Mouse (Mus musculus): ENCODE results near the gene Poldip2. TPM values are rescaled to one million over a fixed set of nuclear protein-coding genes. Genes with fewer than 3 reads are reported as not detected.

Poldip2 gene
- polyA plus RNA-seq, 1 experiment from 2014 or later: 176 TPM

DNA sequence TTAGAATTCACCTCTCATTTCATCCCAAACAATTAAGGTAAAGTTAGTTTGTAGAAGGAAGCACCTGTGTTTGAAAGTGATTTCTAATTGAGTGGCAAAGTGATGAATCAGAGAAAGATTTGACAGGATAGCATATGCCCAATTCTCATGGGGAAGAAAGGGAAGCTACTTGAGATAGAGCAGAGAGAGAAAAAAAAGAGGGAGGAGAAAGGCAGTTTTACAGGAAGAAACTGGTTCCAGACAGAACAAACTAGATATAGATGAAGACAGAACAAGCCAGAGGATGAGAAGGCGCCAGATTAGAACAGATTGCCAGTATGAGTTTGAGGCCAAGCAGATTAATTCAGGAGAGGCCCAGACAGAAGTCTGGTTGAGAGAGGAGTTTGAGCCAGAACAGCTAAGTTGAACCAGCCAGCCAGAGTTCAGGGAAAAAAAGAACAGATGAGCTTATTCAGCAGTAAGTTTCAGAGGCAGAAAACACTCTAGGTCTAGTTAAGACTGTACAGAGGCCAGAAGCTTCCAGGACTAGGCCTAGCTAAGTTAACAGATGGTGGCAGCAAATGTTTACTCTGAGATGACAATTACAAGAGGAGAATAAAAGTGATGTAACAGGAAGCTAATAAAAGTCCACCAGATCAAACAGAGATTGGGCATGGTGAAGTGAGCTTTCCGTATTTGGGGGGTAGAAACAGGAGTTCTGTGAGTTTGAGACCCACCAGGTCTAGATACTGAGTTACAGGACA, 35.9 kb downstream of the Poldip2 start:
- Histone ChIP-seq H3K9me3 (replicated peaks; ENCODE audit: control insufficient read depth, low read length, poor library complexity, severe bottlenecking) (no peaks in the 10 kb centered on the region), H3K9ac (ENCODE audit: low read depth, low read length) (no peak overlapping the region), H3K36me3 (ENCODE audit: control insufficient read depth, insufficient read depth, low read length) (peaks cover 2% of the 10 kb centered on the region; the same call in 1 of the 2 replicates), H3K4me2 (ENCODE audit: low read length) (no peak overlapping the region), H3K4me1 (ENCODE audit: control insufficient read depth, insufficient read depth, low read length) (peaks cover 16% of the 10 kb centered on the region), H3K4me3 (ENCODE audit: low read depth, low read length) (no peak overlapping the region), H3K27ac (ENCODE audit: low read length) (no peak overlapping the region), H3K27me3 (ENCODE audit: control insufficient read depth, insufficient read depth, low read depth, low read length) (no peaks in the 10 kb centered on the region)
- 92% methylated on average over 2 of the region's 2 CpGs for WGBS
- ATAC-seq: no peak

DNA sequence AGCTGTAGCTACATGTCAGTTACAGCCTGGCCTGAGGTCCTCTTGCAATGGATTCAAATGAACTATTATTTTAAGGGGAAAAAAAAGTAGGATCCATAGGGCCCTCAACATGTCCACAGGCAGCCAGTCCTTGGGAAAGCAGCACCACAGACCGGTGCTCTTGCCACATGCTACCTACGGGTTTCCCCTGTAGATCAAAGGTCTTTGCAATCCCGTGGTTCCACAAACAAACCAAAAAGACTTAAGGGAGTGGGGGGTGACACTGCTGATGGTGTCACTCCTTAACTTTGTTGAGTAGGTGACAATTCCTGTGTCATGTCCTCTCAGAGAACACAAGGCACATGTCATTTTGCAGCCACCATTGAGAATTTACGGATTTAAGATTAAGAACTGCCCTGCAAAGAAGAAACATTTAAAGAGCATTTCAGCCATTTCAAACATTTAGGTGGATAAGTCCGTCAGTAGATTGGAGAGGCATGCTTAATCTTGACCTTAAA, 37.5 kb downstream of the Poldip2 start:
- peaks cover 16% of the 10 kb centered on the region for H3K4me1 ChIP-seq (ENCODE audit: control insufficient read depth, insufficient read depth, low read length)
- H3K27me3 ChIP-seq (ENCODE audit: control insufficient read depth, insufficient read depth, low read depth, low read length): no peaks in the 10 kb centered on the region
- peak overlapping the region; percentile 62; the same call in 1 of the 2 replicates for H3K9ac ChIP-seq (ENCODE audit: low read depth, low read length)
- peak overlapping the region; percentile 53 for H3K4me3 ChIP-seq (ENCODE audit: low read depth, low read length)
- H3K9me3 ChIP-seq (replicated peaks; ENCODE audit: control insufficient read depth, low read length, poor library complexity, severe bottlenecking): no peaks in the 10 kb centered on the region
- 10% methylated on average over 5 of the region's 5 CpGs for WGBS
- H3K36me3 ChIP-seq (ENCODE audit: control insufficient read depth, insufficient read depth, low read length): no peaks in the 10 kb centered on the region
- H3K27ac ChIP-seq (ENCODE audit: low read length): no peak overlapping the region
- ATAC-seq: no peak
- H3K4me2 ChIP-seq (ENCODE audit: low read length): peak overlapping the region; percentile 80

DNA sequence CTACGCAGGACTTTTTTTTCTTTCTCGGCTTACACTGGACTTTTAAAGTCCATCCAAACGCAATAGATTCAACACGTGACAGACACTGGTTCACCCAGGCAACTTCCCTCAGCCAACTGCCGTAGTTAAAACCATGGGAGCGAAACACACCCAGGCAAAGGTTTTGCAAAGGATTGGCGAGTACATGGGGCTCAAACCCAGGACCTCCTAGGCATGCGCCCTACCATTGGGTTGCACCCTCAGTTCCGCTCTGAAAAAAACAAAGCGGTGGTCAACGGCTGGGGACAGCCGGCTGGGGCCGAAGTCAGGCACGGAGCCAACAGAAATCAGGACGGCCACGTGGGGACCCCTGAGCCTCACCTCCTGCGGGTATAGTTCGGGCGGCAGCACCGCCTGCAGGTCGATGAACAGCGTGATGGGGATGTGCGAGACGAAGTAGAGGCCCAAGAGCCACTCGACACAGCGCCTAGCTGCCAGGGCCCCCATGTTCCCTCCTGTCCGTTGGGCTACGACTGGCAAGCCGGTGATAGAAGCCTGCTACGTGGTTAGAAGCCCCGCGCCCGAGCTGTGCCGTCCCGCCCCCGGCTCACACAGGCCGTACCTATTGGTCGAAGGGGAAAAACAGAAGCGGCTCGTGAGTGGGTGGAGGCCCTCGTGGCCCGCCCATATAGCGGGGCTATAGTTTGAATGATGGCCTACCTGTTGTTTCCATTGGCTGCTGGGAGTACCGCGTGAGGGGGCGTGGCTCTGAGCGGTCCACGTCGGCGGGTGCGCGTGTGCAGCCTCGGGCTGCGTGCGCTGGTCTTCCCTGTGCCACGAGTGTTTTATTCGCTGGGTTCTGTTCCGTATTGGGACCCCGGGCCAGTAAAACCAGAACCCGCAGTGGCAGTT, 38.4 kb downstream of the Poldip2 start, which contains the start of gene Tmem97:
Gene Tmem97, minus strand, starts transcription at position 610 of the 891 bp plus-strand sequence.
- Histone ChIP-seq H3K9ac (ENCODE audit: low read depth, low read length) (peak within 1 kb of the TSS; percentile 76), H3K4me3 (ENCODE audit: low read depth, low read length) (peak within 1 kb of the TSS; percentile 53), H3K4me2 (ENCODE audit: low read length) (peak within 1 kb of the TSS; percentile 84), H3K27me3 (ENCODE audit: control insufficient read depth, insufficient read depth, low read depth, low read length) (no peaks in the 10 kb centered on the region), H3K27ac (ENCODE audit: low read length) (peak within 1 kb of the TSS; percentile 92), H3K36me3 (ENCODE audit: control insufficient read depth, insufficient read depth, low read length) (no peaks in the 10 kb centered on the region), H3K4me1 (ENCODE audit: control insufficient read depth, insufficient read depth, low read length) (peaks cover 16% of the 10 kb centered on the region), H3K9me3 (replicated peaks; ENCODE audit: control insufficient read depth, low read length, poor library complexity, severe bottlenecking) (no peaks in the 10 kb centered on the region)
- ATAC-seq: peak; percentile 100
- WGBS: under 1% methylated on average over 59 of the region's 60 CpGs

DNA sequence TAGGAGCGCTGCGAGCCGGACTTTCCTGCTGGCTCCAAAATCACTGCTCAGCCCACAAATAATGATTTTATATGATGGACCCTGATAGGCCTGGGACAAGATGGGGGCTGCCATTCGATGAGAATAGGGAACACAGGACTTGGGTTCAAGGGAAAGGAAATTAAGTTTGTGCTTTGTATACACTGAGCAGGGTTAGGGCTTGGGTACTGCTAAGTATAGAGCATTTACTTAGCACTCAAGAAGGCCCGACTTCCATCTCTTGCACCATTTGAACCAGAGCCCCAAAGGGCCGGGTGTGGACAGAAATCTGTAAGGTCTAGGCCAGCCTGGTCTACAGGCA, 39.0 kb downstream of the Poldip2 start:
- peak overlapping the region; percentile 92 for H3K27ac ChIP-seq (ENCODE audit: low read length)
- no peaks in the 10 kb centered on the region for H3K27me3 ChIP-seq (ENCODE audit: control insufficient read depth, insufficient read depth, low read depth, low read length)
- peak overlapping the region; percentile 84 for H3K4me2 ChIP-seq (ENCODE audit: low read length)
- H3K4me1 ChIP-seq (ENCODE audit: control insufficient read depth, insufficient read depth, low read length): peaks cover 16% of the 10 kb centered on the region
- no peaks in the 10 kb centered on the region for H3K36me3 ChIP-seq (ENCODE audit: control insufficient read depth, insufficient read depth, low read length)
- peak overlapping the region; percentile 53 for H3K4me3 ChIP-seq (ENCODE audit: low read depth, low read length)
- H3K9ac ChIP-seq (ENCODE audit: low read depth, low read length): peak overlapping the region; percentile 76
- H3K9me3 ChIP-seq (replicated peaks; ENCODE audit: control insufficient read depth, low read length, poor library complexity, severe bottlenecking): no peaks in the 10 kb centered on the region
- WGBS: 33% methylated on average over 6 of the region's 6 CpGs
- ATAC-seq: peak; percentile 49

DNA sequence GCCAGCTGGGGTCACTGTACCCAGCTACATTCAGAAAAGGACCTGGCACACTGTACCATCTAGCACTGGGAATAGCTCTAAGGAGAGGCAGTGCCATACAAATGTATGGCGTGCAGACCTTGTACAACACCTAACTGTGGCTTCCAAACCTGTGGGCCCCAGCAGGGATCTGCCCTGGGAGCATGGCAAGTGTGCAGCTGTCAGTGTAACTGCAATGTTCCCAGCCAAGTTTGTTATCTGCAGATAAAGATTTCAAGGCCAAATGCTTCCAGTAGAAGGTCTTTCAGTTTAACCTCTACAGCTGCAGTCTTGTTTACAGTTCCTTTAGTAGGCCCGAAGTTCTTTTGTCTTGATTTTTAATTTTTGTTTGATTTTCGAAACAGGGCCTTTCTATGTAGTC, 43.6 kb downstream of the Poldip2 start:
- no peak for ATAC-seq
- Histone ChIP-seq H3K4me3 (ENCODE audit: low read depth, low read length) (no peak overlapping the region), H3K36me3 (ENCODE audit: control insufficient read depth, insufficient read depth, low read length) (no peaks in the 10 kb centered on the region), H3K4me2 (ENCODE audit: low read length) (no peak overlapping the region), H3K4me1 (ENCODE audit: control insufficient read depth, insufficient read depth, low read length) (0 out of 2 replicates have a peak, but pooled peaks cover 3% of the 10 kb centered on the region), H3K9ac (ENCODE audit: low read depth, low read length) (no peak overlapping the region), H3K27me3 (ENCODE audit: control insufficient read depth, insufficient read depth, low read depth, low read length) (no peaks in the 10 kb centered on the region), H3K27ac (ENCODE audit: low read length) (no peak overlapping the region), H3K9me3 (replicated peaks; ENCODE audit: control insufficient read depth, low read length, poor library complexity, severe bottlenecking) (no peaks in the 10 kb centered on the region)
- 89% methylated on average over 3 of the region's 3 CpGs for WGBS

DNA sequence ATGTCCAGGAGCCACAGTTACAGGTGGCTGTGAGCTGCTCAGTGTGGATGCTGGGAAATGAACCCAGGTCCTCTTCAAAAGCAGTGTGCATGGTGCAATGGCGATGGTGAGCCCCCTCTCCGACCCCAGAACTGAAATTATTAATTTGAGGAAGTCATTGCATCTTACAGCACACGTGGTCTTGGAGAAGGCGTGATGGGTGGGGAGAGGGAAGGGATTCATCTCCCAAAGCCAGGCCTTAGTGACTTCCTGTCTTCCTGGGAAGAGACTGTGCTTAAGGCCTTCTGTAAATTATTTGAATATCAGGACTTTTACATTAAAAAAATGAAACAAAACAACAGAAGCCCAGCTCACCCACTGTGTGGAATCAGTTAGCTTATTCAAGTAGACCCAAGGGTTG, 44.1 kb downstream of the Poldip2 start:
- Histone ChIP-seq H3K36me3 (ENCODE audit: control insufficient read depth, insufficient read depth, low read length) (no peaks in the 10 kb centered on the region), H3K4me2 (ENCODE audit: low read length) (no peak overlapping the region), H3K9ac (ENCODE audit: low read depth, low read length) (no peak overlapping the region), H3K4me3 (ENCODE audit: low read depth, low read length) (no peak overlapping the region), H3K27ac (ENCODE audit: low read length) (no peak overlapping the region), H3K4me1 (ENCODE audit: control insufficient read depth, insufficient read depth, low read length) (0 out of 2 replicates have a peak, but pooled peaks cover 2% of the 10 kb centered on the region), H3K27me3 (ENCODE audit: control insufficient read depth, insufficient read depth, low read depth, low read length) (no peaks in the 10 kb centered on the region), H3K9me3 (replicated peaks; ENCODE audit: control insufficient read depth, low read length, poor library complexity, severe bottlenecking) (no peaks in the 10 kb centered on the region)
- ATAC-seq: no peak
- 84% methylated on average over 4 of the region's 4 CpGs for WGBS

DNA sequence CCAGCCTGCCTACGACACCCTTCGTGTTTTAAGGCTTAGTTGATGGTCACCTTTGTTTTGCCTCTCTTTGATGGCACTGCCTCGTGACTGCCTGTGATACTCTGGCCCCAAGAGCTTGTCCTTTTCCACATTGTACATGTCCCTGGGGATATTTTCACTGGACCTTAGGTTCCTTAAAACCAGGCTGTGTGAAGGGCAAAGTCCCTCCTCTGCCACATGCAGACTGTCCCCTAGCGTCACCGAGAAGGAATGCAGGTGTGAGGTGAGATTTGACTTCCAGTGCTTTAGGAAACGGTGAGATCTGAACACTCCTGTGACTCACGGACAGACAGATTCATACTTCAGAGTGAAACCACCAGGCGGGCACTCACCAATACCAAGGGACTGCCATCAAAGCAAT, 45.2 kb downstream of the Poldip2 start:
- no peak overlapping the region for H3K27ac ChIP-seq (ENCODE audit: low read length)
- ATAC-seq: no peak

DNA sequence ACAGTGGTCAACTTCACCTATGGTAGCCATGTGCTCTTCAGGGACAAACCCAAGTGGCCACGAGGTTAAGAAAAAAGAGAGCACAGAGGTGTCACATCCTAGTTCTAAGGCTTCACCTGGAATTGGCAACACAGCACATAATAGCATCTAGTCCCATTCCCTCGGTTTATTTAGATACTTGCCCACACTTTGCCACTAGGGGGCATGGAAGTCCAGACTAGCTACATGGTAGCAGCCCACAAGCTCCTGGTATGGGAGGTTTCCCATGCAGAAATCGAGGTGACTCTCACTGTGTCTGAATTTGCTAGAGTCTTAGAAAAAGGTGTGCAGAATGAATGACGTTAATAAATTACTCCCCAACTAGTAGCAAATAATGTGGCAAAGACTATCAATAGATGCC, 48.5 kb downstream of the Poldip2 start:
- H3K9ac ChIP-seq (ENCODE audit: low read depth, low read length): no peak overlapping the region
- H3K36me3 ChIP-seq (ENCODE audit: control insufficient read depth, insufficient read depth, low read length): no peaks in the 10 kb centered on the region
- no peaks in the 10 kb centered on the region for H3K27me3 ChIP-seq (ENCODE audit: control insufficient read depth, insufficient read depth, low read depth, low read length)
- no peaks in the 10 kb centered on the region for H3K4me1 ChIP-seq (ENCODE audit: control insufficient read depth, insufficient read depth, low read length)
- peak; percentile 66; the same call in 1 of the 2 replicates for ATAC-seq
- no peaks in the 10 kb centered on the region for H3K9me3 ChIP-seq (replicated peaks; ENCODE audit: control insufficient read depth, low read length, poor library complexity, severe bottlenecking)
- H3K4me2 ChIP-seq (ENCODE audit: low read length): no peak overlapping the region
- 20% methylated on average over 4 of the region's 4 CpGs for WGBS
- no peak overlapping the region for H3K27ac ChIP-seq (ENCODE audit: low read length)
- no peak overlapping the region for H3K4me3 ChIP-seq (ENCODE audit: low read depth, low read length)

More for the DNA sequence above, 45.2 kb downstream of the Poldip2 start:
- 61% methylated on average over 8 of the region's 8 CpGs for WGBS
- Histone ChIP-seq H3K4me3 (ENCODE audit: low read depth, low read length) (no peak overlapping the region), H3K9me3 (replicated peaks; ENCODE audit: control insufficient read depth, low read length, poor library complexity, severe bottlenecking) (no peaks in the 10 kb centered on the region), H3K27me3 (ENCODE audit: control insufficient read depth, insufficient read depth, low read depth, low read length) (no peaks in the 10 kb centered on the region), H3K4me2 (ENCODE audit: low read length) (no peak overlapping the region), H3K4me1 (ENCODE audit: control insufficient read depth, insufficient read depth, low read length) (no peaks in the 10 kb centered on the region), H3K9ac (ENCODE audit: low read depth, low read length) (no peak overlapping the region), H3K36me3 (ENCODE audit: control insufficient read depth, insufficient read depth, low read length) (no peaks in the 10 kb centered on the region)
